Mouse (Mus musculus): ENCODE data around the gene Hrnr. TPM values are rescaled to one million over a fixed set of nuclear protein-coding genes. Genes with fewer than 3 reads are reported as not detected.

The Hrnr gene
- 0.07 TPM in 1 of 2 replicates, not detected in the other for polyA plus RNA-seq (2015; fragmentation: Nextera tagmentation; extraction: Ambion mirVana)

DNA sequence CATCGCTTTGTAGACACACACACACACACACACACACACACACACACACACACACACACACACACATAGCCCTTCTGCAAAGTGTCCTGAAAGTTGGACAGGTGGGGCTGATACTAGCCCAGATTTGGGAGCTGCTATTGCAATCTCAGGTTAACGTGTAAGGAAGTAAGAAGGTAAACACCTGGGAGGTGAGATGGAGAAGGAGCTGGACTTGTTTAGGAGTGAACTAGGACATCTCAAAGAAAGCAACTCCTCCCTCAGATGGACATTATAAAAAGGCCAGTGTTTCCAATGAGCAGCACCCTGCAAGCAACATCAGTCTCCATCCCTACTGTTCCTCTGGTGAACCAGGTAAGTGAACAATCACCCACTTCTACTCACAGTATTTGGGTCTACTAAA, at the start of gene Hrnr:
TSS of gene Hrnr (plus strand) at position 301 of the 400 bp plus-strand sequence.
- 83% methylated on average over 2 of the region's 2 CpGs for WGBS
- Histone ChIP-seq H3K27me3 (replicated peaks; ENCODE audit: control insufficient read depth, insufficient read depth, low read length) (no peaks in the 10 kb centered on the region), H3K4me1 (replicated peaks; ENCODE audit: control insufficient read depth, insufficient read depth, low read length) (no peaks in the 10 kb centered on the region), H3K9ac (replicated peaks; ENCODE audit: low read depth, low read length) (no peak within 1 kb of the TSS), H3K4me3 (replicated peaks; ENCODE audit: low read length) (no peak within 1 kb of the TSS), H3K9me3 (ENCODE audit: control insufficient read depth, low read length) (no peaks in the 10 kb centered on the region), H3K4me2 (ENCODE audit: low read length) (no peak within 1 kb of the TSS), H3K36me3 (ENCODE audit: control insufficient read depth, insufficient read depth) (no peaks in the 10 kb centered on the region), H3K27ac (ENCODE audit: low read length) (no peak within 1 kb of the TSS)
- ATAC-seq = no peak

- Histone ChIP-seq H3K4me1 (replicated peaks; ENCODE audit: control insufficient read depth, insufficient read depth, low read length) (no peaks in the 10 kb centered on the region), H3K36me3 (ENCODE audit: control insufficient read depth, insufficient read depth) (no peaks in the 10 kb centered on the region)
Measured at GRCm38 (mm10) chr3:93273223-93273622, 46.3 kb upstream of the Hrnr start, which contains the start of gene Flg. Gene Flg (plus strand): TSS chr3:93273523.

DNA sequence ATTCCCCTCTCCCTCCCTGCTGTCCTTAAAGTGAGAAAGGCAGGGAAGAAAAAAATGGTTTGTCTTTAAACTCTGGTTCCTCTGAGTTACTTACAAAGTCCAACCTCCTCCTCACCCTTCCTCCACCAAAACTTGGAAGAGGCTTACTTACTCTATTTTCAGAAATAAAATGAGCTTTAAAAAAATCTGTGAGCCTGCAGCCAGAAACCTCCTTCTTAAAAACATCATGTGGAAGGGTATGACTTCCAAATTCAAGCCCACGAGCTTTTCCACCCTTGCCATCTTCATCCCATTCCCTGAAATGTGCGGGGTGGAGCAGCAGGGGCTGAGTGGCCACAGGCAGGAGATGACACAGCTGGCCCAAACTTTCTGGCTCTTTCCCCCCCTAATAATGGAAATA, 22.0 kb upstream of the Hrnr start:
- Histone ChIP-seq H3K4me3 (replicated peaks; ENCODE audit: low read length) (no peak overlapping the region), H3K4me1 (replicated peaks; ENCODE audit: control insufficient read depth, insufficient read depth, low read length) (no peaks in the 10 kb centered on the region), H3K27me3 (replicated peaks; ENCODE audit: control insufficient read depth, insufficient read depth, low read length) (no peaks in the 10 kb centered on the region), H3K4me2 (ENCODE audit: low read length) (no peak overlapping the region), H3K9me3 (ENCODE audit: control insufficient read depth, low read length) (no peaks in the 10 kb centered on the region), H3K36me3 (ENCODE audit: control insufficient read depth, insufficient read depth) (no peaks in the 10 kb centered on the region), H3K27ac (ENCODE audit: low read length) (no peak overlapping the region), H3K9ac (replicated peaks; ENCODE audit: low read depth, low read length) (no peak overlapping the region)
- ATAC-seq = no peak
- WGBS = 84% methylated on average over 2 of the region's 2 CpGs

More at GRCm38 (mm10) chr3:93273223-93273622, 46.3 kb upstream of the Hrnr start, which contains the start of gene Flg:
- ATAC-seq = no peak
- H3K9me3 ChIP-seq (ENCODE audit: control insufficient read depth, low read length) = no peaks in the 10 kb centered on the region
- no peak within 1 kb of the TSS for H3K4me3 ChIP-seq (replicated peaks; ENCODE audit: low read length)
- H3K9ac ChIP-seq (replicated peaks; ENCODE audit: low read depth, low read length) = no peak within 1 kb of the TSS
- 92% methylated on average over 2 of the region's 2 CpGs for WGBS
- H3K27me3 ChIP-seq (replicated peaks; ENCODE audit: control insufficient read depth, insufficient read depth, low read length) = no peaks in the 10 kb centered on the region
- H3K4me2 ChIP-seq (ENCODE audit: low read length) = no peak within 1 kb of the TSS
- H3K27ac ChIP-seq (ENCODE audit: low read length) = no peak within 1 kb of the TSS

DNA sequence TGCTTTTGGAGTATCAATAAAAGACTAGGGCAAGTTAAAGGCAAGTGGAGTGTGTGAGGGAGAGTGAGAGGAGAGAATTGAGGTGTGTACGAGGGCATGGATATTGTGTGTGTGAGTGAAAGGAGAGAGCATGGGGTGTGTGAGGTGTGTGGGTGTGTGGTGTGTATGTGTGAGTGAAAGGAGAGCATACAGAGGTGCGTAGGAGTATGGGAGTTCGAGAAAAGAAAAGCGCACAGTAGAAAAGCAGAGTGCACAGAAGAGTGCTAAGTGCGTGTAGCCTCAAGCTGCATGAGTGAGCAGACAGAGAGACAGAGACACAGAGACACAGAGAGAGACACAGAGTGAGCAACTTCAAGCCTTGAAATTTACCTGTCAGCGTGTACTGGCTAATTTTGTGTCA, 19.7 kb upstream of the Hrnr start:
- H3K36me3 ChIP-seq (ENCODE audit: control insufficient read depth, insufficient read depth) = no peaks in the 10 kb centered on the region
- H3K9me3 ChIP-seq (ENCODE audit: control insufficient read depth, low read length) = no peaks in the 10 kb centered on the region
- no peak overlapping the region for H3K27ac ChIP-seq (ENCODE audit: low read length)
- WGBS = 89% methylated on average over 6 of the region's 6 CpGs
- no peak for ATAC-seq
- H3K9ac ChIP-seq (replicated peaks; ENCODE audit: low read depth, low read length) = no peak overlapping the region
- H3K4me3 ChIP-seq (replicated peaks; ENCODE audit: low read length) = no peak overlapping the region
- H3K4me1 ChIP-seq (replicated peaks; ENCODE audit: control insufficient read depth, insufficient read depth, low read length) = no peaks in the 10 kb centered on the region
- H3K27me3 ChIP-seq (replicated peaks; ENCODE audit: control insufficient read depth, insufficient read depth, low read length) = no peaks in the 10 kb centered on the region
- H3K4me2 ChIP-seq (ENCODE audit: low read length) = no peak overlapping the region

DNA sequence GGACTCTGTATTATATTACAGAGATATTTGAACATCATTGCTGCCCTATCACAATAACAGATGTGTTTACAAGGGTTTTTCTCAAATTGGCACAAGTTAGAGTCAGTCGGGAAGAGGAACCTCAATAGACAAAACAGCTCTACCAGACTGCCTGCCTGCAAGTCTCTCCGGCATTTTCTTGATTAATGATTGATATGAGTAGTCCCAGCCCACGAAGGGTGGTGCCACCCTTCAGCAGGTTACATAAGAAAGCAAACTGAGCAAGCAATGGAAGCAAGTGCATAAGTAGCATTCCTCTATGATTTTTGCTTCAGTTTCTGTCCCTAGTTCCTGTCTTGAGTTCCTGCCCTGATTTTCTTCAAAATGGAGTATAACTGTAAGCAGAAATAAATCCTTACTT, 17.7 kb upstream of the Hrnr start:
- H3K9me3 ChIP-seq (ENCODE audit: control insufficient read depth, low read length) = no peaks in the 10 kb centered on the region
- no peaks in the 10 kb centered on the region for H3K4me1 ChIP-seq (replicated peaks; ENCODE audit: control insufficient read depth, insufficient read depth, low read length)
- no peak overlapping the region for H3K9ac ChIP-seq (replicated peaks; ENCODE audit: low read depth, low read length)
- H3K4me3 ChIP-seq (replicated peaks; ENCODE audit: low read length) = no peak overlapping the region
- H3K36me3 ChIP-seq (ENCODE audit: control insufficient read depth, insufficient read depth) = no peaks in the 10 kb centered on the region
- WGBS = 83% methylated on average over 3 of the region's 3 CpGs
- no peak overlapping the region for H3K27ac ChIP-seq (ENCODE audit: low read length)
- H3K4me2 ChIP-seq (ENCODE audit: low read length) = no peak overlapping the region
- H3K27me3 ChIP-seq (replicated peaks; ENCODE audit: control insufficient read depth, insufficient read depth, low read length) = no peaks in the 10 kb centered on the region
- no peak for ATAC-seq

GRCm38 (mm10) chr3:93306142-93306541, 13.4 kb upstream of the Hrnr start:
- Histone ChIP-seq H3K36me3 (ENCODE audit: control insufficient read depth, insufficient read depth) (no peaks in the 10 kb centered on the region), H3K27me3 (replicated peaks; ENCODE audit: control insufficient read depth, insufficient read depth, low read length) (no peaks in the 10 kb centered on the region), H3K4me2 (ENCODE audit: low read length) (no peak overlapping the region), H3K4me1 (replicated peaks; ENCODE audit: control insufficient read depth, insufficient read depth, low read length) (no peaks in the 10 kb centered on the region), H3K27ac (ENCODE audit: low read length) (no peak overlapping the region), H3K9me3 (ENCODE audit: control insufficient read depth, low read length) (no peaks in the 10 kb centered on the region), H3K9ac (replicated peaks; ENCODE audit: low read depth, low read length) (no peak overlapping the region), H3K4me3 (replicated peaks; ENCODE audit: low read length) (no peak overlapping the region)
- 77% methylated on average over 2 of the region's 2 CpGs for WGBS
- ATAC-seq = no peak

- Histone ChIP-seq H3K4me2 (ENCODE audit: low read length) (no peak overlapping the region), H3K27ac (ENCODE audit: low read length) (no peak overlapping the region), H3K9me3 (ENCODE audit: control insufficient read depth, low read length) (no peaks in the 10 kb centered on the region), H3K27me3 (replicated peaks; ENCODE audit: control insufficient read depth, insufficient read depth, low read length) (no peaks in the 10 kb centered on the region), H3K4me1 (replicated peaks; ENCODE audit: control insufficient read depth, insufficient read depth, low read length) (no peaks in the 10 kb centered on the region), H3K4me3 (replicated peaks; ENCODE audit: low read length) (no peak overlapping the region), H3K9ac (replicated peaks; ENCODE audit: low read depth, low read length) (no peak overlapping the region), H3K36me3 (ENCODE audit: control insufficient read depth, insufficient read depth) (no peaks in the 10 kb centered on the region)
- WGBS = 71% methylated on average over 3 of the region's 3 CpGs
- no peak for ATAC-seq
Measured at GRCm38 (mm10) chr3:93311371-93311770, 8.2 kb upstream of the Hrnr start.

- no peak overlapping the region for H3K9ac ChIP-seq (replicated peaks; ENCODE audit: low read depth, low read length)
- no peak for ATAC-seq
- no peaks in the 10 kb centered on the region for H3K9me3 ChIP-seq (ENCODE audit: control insufficient read depth, low read length)
- no peak overlapping the region for H3K27ac ChIP-seq (ENCODE audit: low read length)
- H3K27me3 ChIP-seq (replicated peaks; ENCODE audit: control insufficient read depth, insufficient read depth, low read length) = no peaks in the 10 kb centered on the region
- no peak overlapping the region for H3K4me2 ChIP-seq (ENCODE audit: low read length)
- H3K4me3 ChIP-seq (replicated peaks; ENCODE audit: low read length) = no peak overlapping the region
- H3K36me3 ChIP-seq (ENCODE audit: control insufficient read depth, insufficient read depth) = no peaks in the 10 kb centered on the region
- WGBS = 97% methylated on average over 1 of the region's 1 CpGs
- H3K4me1 ChIP-seq (replicated peaks; ENCODE audit: control insufficient read depth, insufficient read depth, low read length) = no peaks in the 10 kb centered on the region
Measured at GRCm38 (mm10) chr3:93314388-93314787, 5.2 kb upstream of the Hrnr start.

DNA sequence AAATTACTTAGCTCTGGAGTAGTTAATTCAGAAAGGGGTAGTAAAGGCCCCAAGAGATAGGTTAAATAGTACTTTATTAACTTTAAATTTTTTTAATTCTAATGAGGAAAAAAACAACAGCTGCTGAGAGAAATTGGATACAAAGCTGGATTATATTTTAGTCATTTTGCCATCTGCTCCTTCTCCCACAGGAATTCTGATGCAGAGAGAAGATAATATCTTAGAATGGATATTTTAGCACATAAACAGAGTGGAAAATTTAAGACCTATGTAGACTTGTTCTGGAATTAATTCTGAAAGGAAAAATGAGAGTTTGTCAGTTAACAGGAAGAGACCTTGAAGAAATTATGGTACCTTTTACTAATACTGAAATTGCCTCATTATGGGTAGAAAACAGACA, 18.2 kb downstream of the Hrnr start:
- Histone ChIP-seq H3K27ac (ENCODE audit: low read length) (no peak overlapping the region), H3K9me3 (ENCODE audit: control insufficient read depth, low read length) (no peaks in the 10 kb centered on the region), H3K4me1 (replicated peaks; ENCODE audit: control insufficient read depth, insufficient read depth, low read length) (no peaks in the 10 kb centered on the region), H3K27me3 (replicated peaks; ENCODE audit: control insufficient read depth, insufficient read depth, low read length) (no peaks in the 10 kb centered on the region), H3K9ac (replicated peaks; ENCODE audit: low read depth, low read length) (no peak overlapping the region), H3K4me2 (ENCODE audit: low read length) (no peak overlapping the region), H3K4me3 (replicated peaks; ENCODE audit: low read length) (no peak overlapping the region), H3K36me3 (ENCODE audit: control insufficient read depth, insufficient read depth) (no peaks in the 10 kb centered on the region)
- ATAC-seq = no peak

GRCm38 (mm10) chr3:93340021-93340420, 20.5 kb downstream of the Hrnr start:
- ATAC-seq = no peak
- Histone ChIP-seq H3K4me1 (replicated peaks; ENCODE audit: control insufficient read depth, insufficient read depth, low read length) (no peaks in the 10 kb centered on the region), H3K9me3 (ENCODE audit: control insufficient read depth, low read length) (no peaks in the 10 kb centered on the region), H3K4me2 (ENCODE audit: low read length) (no peak overlapping the region), H3K9ac (replicated peaks; ENCODE audit: low read depth, low read length) (no peak overlapping the region), H3K36me3 (ENCODE audit: control insufficient read depth, insufficient read depth) (no peaks in the 10 kb centered on the region), H3K27ac (ENCODE audit: low read length) (no peak overlapping the region), H3K27me3 (replicated peaks; ENCODE audit: control insufficient read depth, insufficient read depth, low read length) (no peaks in the 10 kb centered on the region), H3K4me3 (replicated peaks; ENCODE audit: low read length) (no peak overlapping the region)
- 92% methylated on average over 4 of the region's 4 CpGs for WGBS
